Mouse (Mus musculus): ENCODE results near the gene Gucy2g. TPM values are rescaled to one million over a fixed set of nuclear protein-coding genes. Genes with fewer than 3 reads are reported as not detected.
A peak's percentile ranks its signal among the peaks of the same experiment; 100 is the strongest.

Gene Gucy2g
- polyA plus RNA-seq, 1 experiment, result not detected

DNA sequence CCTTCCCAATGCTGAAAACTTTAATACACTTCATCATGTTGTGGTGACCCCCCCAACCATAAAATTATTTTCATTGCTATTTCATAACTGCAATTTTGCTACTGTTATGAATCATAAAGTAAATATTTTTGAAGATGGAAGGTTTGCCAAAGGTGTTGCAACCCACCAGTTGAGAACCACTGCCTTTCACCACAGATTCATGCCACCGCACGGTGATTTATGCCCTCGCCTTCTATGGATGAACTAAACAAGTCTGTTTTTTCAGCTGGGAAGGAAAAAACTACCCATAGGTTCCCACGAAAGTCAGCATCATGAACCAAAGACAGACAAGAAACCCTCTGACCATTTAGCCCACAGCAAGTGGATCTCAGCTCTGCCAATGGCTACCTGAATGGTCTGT is 24.2 kb downstream of the Gucy2g start:
- no peak overlapping the region for H3K4me3 ChIP-seq (replicated peaks)
- peaks cover 47% of the 10 kb centered on the region for H3K4me1 ChIP-seq (ENCODE audit: control insufficient read depth)
- TF ChIP-seq TAL1 (IDR thresholded peaks at IDR 0.05; ENCODE audit: low read length) (no peak), GATA1 (IDR thresholded peaks at IDR 0.05; ENCODE audit: low read length) (no peak)
- no peaks in the 10 kb centered on the region for H3K9me3 ChIP-seq (ENCODE audit: control insufficient read depth, low read length)
- no peaks in the 10 kb centered on the region for H3K36me3 ChIP-seq (ENCODE audit: control insufficient read depth)
- H3K27me3 ChIP-seq (ENCODE audit: control insufficient read depth), result no peaks in the 10 kb centered on the region

DNA sequence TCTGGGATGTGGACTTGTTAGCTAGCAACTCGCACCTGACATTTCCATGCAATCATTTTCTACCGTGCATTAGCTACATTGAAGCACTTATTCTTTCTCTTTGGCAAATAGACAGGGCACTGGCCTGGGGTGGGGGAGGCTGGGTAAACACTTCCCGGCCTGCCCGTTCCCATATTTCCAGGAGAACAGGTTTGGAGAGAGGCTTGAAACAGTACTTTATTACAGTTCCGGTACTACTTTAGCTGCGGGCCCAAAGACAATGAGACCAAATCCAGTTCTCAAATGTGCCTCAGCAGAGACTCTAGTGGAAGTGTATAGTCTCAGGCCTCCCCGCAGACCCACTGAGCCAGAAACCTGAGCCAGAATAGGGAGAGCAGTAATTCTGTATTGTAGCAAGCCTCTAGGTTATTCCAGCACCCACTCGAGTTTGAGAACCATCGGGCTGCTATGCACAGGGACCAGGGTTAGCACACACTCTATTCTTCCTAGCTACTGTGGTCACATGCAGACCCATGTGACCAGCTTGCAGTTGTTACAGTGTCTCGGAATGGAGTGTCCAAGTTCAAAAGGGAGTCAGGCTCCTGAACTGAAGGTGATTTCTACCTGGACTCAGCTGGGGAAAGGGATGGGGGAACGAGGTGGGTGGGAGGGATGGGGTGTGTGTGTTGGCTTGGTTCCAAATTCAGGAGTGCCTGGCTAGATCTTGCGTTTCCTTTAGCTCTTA is 27.3 kb downstream of the Gucy2g start:
- no peak overlapping the region for H3K4me3 ChIP-seq (replicated peaks)
- TF ChIP-seq TAL1 (IDR thresholded peaks at IDR 0.05; ENCODE audit: low read length), result no peak
- no peak for TF ChIP-seq GATA1 (IDR thresholded peaks at IDR 0.05; ENCODE audit: low read length)

DNA sequence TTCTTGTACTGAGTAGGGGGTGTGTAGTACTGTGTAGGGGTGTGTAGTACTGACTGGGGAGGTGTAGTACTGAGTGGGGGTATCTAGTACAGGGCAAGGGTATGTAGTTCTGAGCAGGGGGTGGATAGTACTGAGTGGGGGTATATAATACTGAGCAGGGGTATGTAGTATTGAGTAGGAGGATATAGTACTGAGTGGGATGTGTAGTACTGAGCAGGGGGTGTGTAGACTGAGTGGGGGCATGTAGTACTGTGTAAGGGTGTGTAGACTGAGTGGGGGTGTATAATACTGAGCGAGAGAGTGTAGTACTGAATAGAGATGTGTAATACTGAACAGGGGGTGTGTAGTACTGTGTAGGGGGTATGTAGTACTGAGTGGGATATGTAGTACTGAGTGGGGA is 29.3 kb downstream of the Gucy2g start:
- peaks cover 24% of the 10 kb centered on the region for H3K4me1 ChIP-seq (ENCODE audit: control insufficient read depth)
- H3K27me3 ChIP-seq (ENCODE audit: control insufficient read depth), result no peaks in the 10 kb centered on the region
- TF ChIP-seq TAL1 (IDR thresholded peaks at IDR 0.05; ENCODE audit: low read length) (no peak), GATA1 (IDR thresholded peaks at IDR 0.05; ENCODE audit: low read length) (no peak)
- H3K4me3 ChIP-seq (replicated peaks), result no peak overlapping the region
- H3K9me3 ChIP-seq (ENCODE audit: control insufficient read depth, low read length), result no peaks in the 10 kb centered on the region
- H3K36me3 ChIP-seq (ENCODE audit: control insufficient read depth), result no peaks in the 10 kb centered on the region

More for the DNA sequence above, 27.3 kb downstream of the Gucy2g start:
- H3K36me3 ChIP-seq (ENCODE audit: control insufficient read depth), result no peaks in the 10 kb centered on the region
- H3K4me1 ChIP-seq (ENCODE audit: control insufficient read depth), result peaks cover 26% of the 10 kb centered on the region
- H3K27me3 ChIP-seq (ENCODE audit: control insufficient read depth), result no peaks in the 10 kb centered on the region
- no peaks in the 10 kb centered on the region for H3K9me3 ChIP-seq (ENCODE audit: control insufficient read depth, low read length)

DNA sequence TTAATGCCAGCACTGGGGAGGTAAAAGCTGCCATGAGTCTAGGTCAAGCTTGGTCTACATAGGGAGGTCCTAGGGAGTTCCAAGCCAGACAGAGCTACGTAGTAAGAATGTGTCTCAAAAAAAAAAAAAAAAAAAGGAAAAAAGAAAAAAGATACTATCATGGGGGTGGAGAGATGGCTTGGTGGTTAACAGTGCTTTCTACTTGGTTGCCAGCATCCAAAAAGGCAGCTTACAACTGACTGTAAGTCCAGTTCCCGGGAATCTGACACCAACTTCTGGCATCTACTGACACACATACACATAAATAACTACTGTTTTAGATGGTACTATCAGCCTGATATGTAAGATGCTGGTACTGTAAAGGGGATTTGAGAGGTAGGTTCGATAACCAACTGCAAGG is 32.0 kb downstream of the Gucy2g start:
- Histone ChIP-seq H3K27me3 (ENCODE audit: control insufficient read depth) (peaks cover 3% of the 10 kb centered on the region), H3K36me3 (ENCODE audit: control insufficient read depth) (no peaks in the 10 kb centered on the region), H3K9me3 (ENCODE audit: control insufficient read depth, low read length) (no peaks in the 10 kb centered on the region), H3K4me1 (ENCODE audit: control insufficient read depth) (peaks cover 24% of the 10 kb centered on the region), H3K4me3 (replicated peaks) (no peak overlapping the region)
- TF ChIP-seq GATA1 (IDR thresholded peaks at IDR 0.05; ENCODE audit: low read length), result no peak
- TF ChIP-seq TAL1 (IDR thresholded peaks at IDR 0.05; ENCODE audit: low read length), result no peak

DNA sequence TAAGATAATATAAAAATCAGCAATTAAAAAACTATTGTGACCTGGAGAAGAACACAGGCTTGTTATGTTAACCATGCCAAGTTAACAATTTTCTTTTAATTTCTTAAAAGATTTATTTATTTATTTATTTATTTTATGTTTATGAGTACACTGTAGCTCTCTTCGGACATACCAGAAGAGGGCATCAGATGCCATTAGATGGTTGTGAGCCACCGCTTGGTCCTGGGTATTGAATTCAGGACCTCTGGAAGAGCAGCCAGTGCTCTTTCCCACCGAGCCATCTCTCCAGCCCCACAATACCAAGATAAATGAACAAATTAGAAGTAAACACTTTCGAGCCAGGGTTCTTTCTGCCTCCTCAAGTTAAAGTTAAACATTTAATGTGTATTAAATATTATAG is 32.4 kb downstream of the Gucy2g start:
- no peak overlapping the region for H3K4me3 ChIP-seq (replicated peaks)

DNA sequence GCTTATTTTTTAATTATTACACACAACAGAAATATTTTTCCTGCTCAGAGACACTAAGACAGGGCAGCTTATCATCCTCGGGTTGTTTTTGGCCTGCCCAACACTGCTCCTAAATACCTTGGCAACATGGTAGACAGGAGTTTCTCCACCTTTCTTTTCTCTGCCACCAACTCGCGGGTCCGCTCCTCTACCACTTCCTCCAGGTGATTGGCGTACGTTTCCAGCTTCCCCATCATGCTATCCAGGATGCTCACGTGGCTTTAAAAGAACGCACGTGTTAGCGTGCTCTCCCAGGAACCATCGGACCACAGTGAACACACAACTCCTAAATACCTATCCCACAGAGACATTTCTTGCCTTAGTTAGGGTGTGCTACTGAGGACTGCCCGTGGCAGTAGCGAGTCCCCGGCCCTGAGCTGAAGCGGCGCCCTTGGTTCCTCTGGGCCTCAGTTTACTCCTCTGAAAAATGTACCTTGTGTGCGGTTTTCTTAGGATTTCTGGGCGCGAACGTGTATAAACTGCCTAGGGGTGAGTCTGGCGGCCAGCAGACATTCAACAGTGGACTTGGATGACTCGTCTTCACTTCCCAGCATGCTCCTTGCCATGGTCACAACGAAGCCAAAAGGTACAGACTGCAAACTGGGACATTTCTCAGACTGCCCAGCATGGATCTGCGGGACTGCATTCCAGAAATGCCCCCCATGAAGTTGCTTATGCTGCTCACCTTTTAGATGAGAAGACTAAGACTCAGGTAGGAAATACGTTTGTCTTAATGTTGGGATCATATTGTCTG is 33.1 kb downstream of the Gucy2g start:
- Histone ChIP-seq H3K4me3 (replicated peaks) (peak overlapping the region; percentile 41), H3K36me3 (ENCODE audit: control insufficient read depth) (no peaks in the 10 kb centered on the region), H3K27me3 (ENCODE audit: control insufficient read depth) (peaks cover 4% of the 10 kb centered on the region), H3K4me1 (ENCODE audit: control insufficient read depth) (peaks cover 24% of the 10 kb centered on the region), H3K9me3 (ENCODE audit: control insufficient read depth, low read length) (no peaks in the 10 kb centered on the region)
- TF ChIP-seq TAL1 (IDR thresholded peaks at IDR 0.05; ENCODE audit: low read length), result no peak
- no peak for TF ChIP-seq GATA1 (IDR thresholded peaks at IDR 0.05; ENCODE audit: low read length)

More for the DNA sequence above, 32.4 kb downstream of the Gucy2g start:
- Histone ChIP-seq H3K36me3 (ENCODE audit: control insufficient read depth) (no peaks in the 10 kb centered on the region), H3K4me1 (ENCODE audit: control insufficient read depth) (peaks cover 24% of the 10 kb centered on the region), H3K27me3 (ENCODE audit: control insufficient read depth) (peaks cover 3% of the 10 kb centered on the region), H3K9me3 (ENCODE audit: control insufficient read depth, low read length) (no peaks in the 10 kb centered on the region)
- TF ChIP-seq TAL1 (IDR thresholded peaks at IDR 0.05; ENCODE audit: low read length) (no peak), GATA1 (IDR thresholded peaks at IDR 0.05; ENCODE audit: low read length) (no peak)

DNA sequence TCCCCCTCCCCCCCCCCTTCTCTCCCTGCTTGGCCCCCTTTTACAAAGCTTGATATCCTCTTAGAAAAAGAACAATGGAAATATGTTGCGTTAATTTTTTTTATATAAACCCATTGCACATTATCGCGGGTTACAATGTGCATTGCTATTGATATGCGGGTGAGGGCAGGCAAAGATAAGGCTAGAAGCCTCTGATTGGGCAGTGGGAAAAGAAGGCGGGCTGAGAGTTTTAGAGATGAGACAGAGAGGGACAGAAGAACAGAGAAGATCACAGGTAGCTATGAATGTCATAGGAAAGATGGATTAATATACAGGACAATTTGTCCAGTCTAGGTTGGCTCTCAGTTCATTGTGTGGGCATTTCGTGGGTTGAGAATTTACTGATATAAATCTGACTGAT is 33.8 kb downstream of the Gucy2g start:
- H3K27me3 ChIP-seq (ENCODE audit: control insufficient read depth), result peaks cover 5% of the 10 kb centered on the region
- no peak for TF ChIP-seq TAL1 (IDR thresholded peaks at IDR 0.05; ENCODE audit: low read length)
- TF ChIP-seq GATA1 (IDR thresholded peaks at IDR 0.05; ENCODE audit: low read length), result peak; percentile 74
- no peaks in the 10 kb centered on the region for H3K9me3 ChIP-seq (ENCODE audit: control insufficient read depth, low read length)
- H3K4me3 ChIP-seq (replicated peaks), result peak overlapping the region; percentile 41
- no peaks in the 10 kb centered on the region for H3K36me3 ChIP-seq (ENCODE audit: control insufficient read depth)
- peaks cover 24% of the 10 kb centered on the region for H3K4me1 ChIP-seq (ENCODE audit: control insufficient read depth)

DNA sequence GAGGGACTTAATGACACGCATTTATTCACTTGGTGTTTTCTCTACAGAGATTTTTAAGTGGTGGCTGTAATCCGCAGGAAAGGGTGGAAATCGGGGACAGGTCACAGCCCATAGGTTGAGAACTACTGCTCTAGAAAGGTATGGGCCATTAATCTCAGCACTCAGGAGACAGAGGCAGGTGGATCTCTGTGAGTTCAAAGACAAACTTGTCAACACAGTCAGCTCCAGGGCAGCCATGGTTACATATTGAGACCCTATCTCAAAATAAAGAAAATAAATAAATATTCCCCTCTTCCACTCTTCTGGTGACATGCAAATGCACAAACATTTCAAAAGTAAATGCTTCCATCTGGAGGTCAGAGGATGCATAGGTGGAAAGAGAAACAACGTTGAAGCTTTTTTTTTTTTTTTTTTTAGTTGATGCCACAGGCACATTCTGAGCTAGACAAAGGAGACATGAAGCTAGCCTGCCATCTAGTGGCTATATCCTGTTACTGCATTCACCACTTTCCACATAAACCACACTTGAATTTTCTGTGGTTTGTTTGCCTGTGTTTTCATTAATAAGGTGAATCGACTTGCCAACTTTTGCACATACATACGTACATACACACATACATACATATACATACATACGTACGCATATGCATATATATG is 34.4 kb downstream of the Gucy2g start:
- Histone ChIP-seq H3K9me3 (ENCODE audit: control insufficient read depth, low read length) (no peaks in the 10 kb centered on the region), H3K36me3 (ENCODE audit: control insufficient read depth) (no peaks in the 10 kb centered on the region), H3K4me3 (replicated peaks) (no peak overlapping the region), H3K27me3 (ENCODE audit: control insufficient read depth) (peaks cover 5% of the 10 kb centered on the region), H3K4me1 (ENCODE audit: control insufficient read depth) (peaks cover 24% of the 10 kb centered on the region)
- TF ChIP-seq TAL1 (IDR thresholded peaks at IDR 0.05; ENCODE audit: low read length) (no peak), GATA1 (IDR thresholded peaks at IDR 0.05; ENCODE audit: low read length) (no peak)

DNA sequence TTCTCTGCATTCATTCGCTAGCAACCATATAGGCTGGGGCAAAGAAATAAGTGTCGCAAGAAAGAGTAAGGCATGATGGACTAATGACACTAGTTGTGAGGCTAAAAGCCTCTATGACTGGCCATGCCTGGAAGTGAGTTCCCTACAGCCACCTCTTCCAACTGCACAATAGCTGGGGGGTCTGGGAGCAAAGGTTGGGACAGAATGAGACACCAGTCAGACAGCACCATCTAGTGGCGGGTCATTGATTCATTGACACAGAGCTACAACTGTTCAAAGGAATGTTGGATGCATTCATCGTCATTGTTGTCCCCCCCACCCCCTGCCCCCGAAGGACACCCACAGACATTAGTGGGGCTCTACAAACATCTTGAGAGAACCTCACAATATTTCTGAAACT is 42.7 kb downstream of the Gucy2g start:
- Histone ChIP-seq H3K4me3 (replicated peaks) (no peak overlapping the region), H3K9me3 (ENCODE audit: control insufficient read depth, low read length) (no peaks in the 10 kb centered on the region), H3K4me1 (ENCODE audit: control insufficient read depth) (no peaks in the 10 kb centered on the region), H3K36me3 (ENCODE audit: control insufficient read depth) (no peaks in the 10 kb centered on the region), H3K27me3 (ENCODE audit: control insufficient read depth) (peaks cover 2% of the 10 kb centered on the region; the same call in 1 of the 2 replicates)
- TF ChIP-seq GATA1 (IDR thresholded peaks at IDR 0.05; ENCODE audit: low read length) (no peak), TAL1 (IDR thresholded peaks at IDR 0.05; ENCODE audit: low read length) (no peak)

All from erythroblast, embryonic 14.5 days (primary cell).